Mouse (Mus musculus): ENCODE data around the gene D6Ertd527e.

The D6Ertd527e gene

GRCm38 (mm10) chr6:87151427-87151826 lies 46.9 kb downstream of the D6Ertd527e start:
- CTCF ChIA-PET = interaction anchor here (0.5 kb wide), 1 partner anchor 95 kb away, joined by 4 read pairs; no protein-coding TSS in a partner anchor

- CTCF ChIA-PET = interaction anchor here (0.5 kb wide), 1 partner anchor 1197 kb away, joined by 3 read pairs; no protein-coding TSS in a partner anchor
Measured at GRCm38 (mm10) chr6:87152461-87153230, 48.1 kb downstream of the D6Ertd527e start.

GRCm38 (mm10) chr6:87153231-87153580 lies 48.7 kb downstream of the D6Ertd527e start:
- CTCF ChIA-PET = interaction anchor here (0.6 kb wide), 1 partner anchor 395 kb away, joined by 3 read pairs; no protein-coding TSS in a partner anchor

- CTCF ChIA-PET = interaction anchor here (0.6 kb wide), 1 partner anchor 394 kb away, joined by 3 read pairs; no protein-coding TSS in a partner anchor
Measured at GRCm38 (mm10) chr6:87153836-87154235, 49.3 kb downstream of the D6Ertd527e start.

GRCm38 (mm10) chr6:87158062-87158623 lies 53.6 kb downstream of the D6Ertd527e start:
- CTCF ChIA-PET = no interaction called here

GRCm38 (mm10) chr6:87160196-87160595 lies 55.6 kb downstream of the D6Ertd527e start:
- CTCF ChIA-PET = interaction anchor here (0.5 kb wide), 1 partner anchor 158 kb away, joined by 5 read pairs; no protein-coding TSS in a partner anchor

GRCm38 (mm10) chr6:87161391-87162263 lies 57.1 kb downstream of the D6Ertd527e start:
- CTCF ChIA-PET = no interaction called here

Measured in spleen, embryonic (tissue).